Mouse (Mus musculus) Patski (cell line): ENCODE results near the gene Gal3st2. TPM values are rescaled to one million over a fixed set of nuclear protein-coding genes. Genes with fewer than 3 reads are reported as not detected.
"Not testable (repeated sequence)": the region's sequence is repeated elsewhere in the genome, so short reads cannot be mapped to it uniquely, and the experiment has no call there.

Experiments
- ATAC-seq: fragments of 100-300 bp; one replicate; pipeline ENCODE4 v1.8.0; 2021
- CTCF ChIA-PET: fragments of 350-600 bp; sonication (Branson Sonifier 250); formaldehyde crosslinking; loops from one replicate; lab custom pipeline; 2022; ENCODE audit warnings: inconsistent platforms; lab: Charles Lee
- POLR2A ChIA-PET: fragments of 350-600 bp; sonication (Branson Sonifier 250); formaldehyde crosslinking; loops from one replicate; lab custom pipeline; 2022; ENCODE audit warnings: antibody characterized with exemption, inconsistent platforms; lab: Charles Lee
- DNase-seq: peaks from one replicate; pipeline ENCODE4 v3.0.0-alpha.2; 2011; ENCODE audit warnings: low read depth, low spot score
- H3K27me3 ChIP-seq: fragments of 371-371 bp; one replicate; pipeline ENCODE4 v1.5.1; 2021
- CTCF ChIP-seq: fragments of 100-300 bp; IDR thresholded peaks from one replicate; pipeline ENCODE4 v1.5.1; 2021
- in situ Hi-C: fragments of 300-500 bp; cut with MboI; formaldehyde crosslinking; loops from 3 replicates; pipeline ENCODE4 v1.11.1; 2018; ENCODE audit warnings: low pct_unique_long_range_greater_than_20kb, mixed read lengths
- polyA plus RNA-seq: library from polyadenylated mRNA; unstranded; gene quantifications from one replicate; pipeline ENCODE4 v1.2.3, GENCODE M21; 2021

The Gal3st2 gene
- polyA plus RNA-seq = not detected

GRCm38 (mm10) chr1:93861048-93861447 lies at the start of gene Gal3st2:
Gal3st2 (plus strand) TSS chr1:93861306.
- DNase-seq, POLR2A ChIA-PET, CTCF ChIA-PET, in situ Hi-C loops, H3K27me3 ChIP-seq, ATAC-seq: not testable (repeated sequence)

- ChIA-PET POLR2A (no interaction called here), CTCF (no interaction called here)
- in situ Hi-C loops = no loop called here
- no peak for DNase-seq
- ATAC-seq = no peak
- H3K27me3 ChIP-seq = no peaks in the 10 kb centered on the region
- TF ChIP-seq CTCF = no peak
Measured at GRCm38 (mm10) chr1:93811495-93812039, 49.5 kb upstream of the Gal3st2 start.

- H3K27me3 ChIP-seq = no peaks in the 10 kb centered on the region
- DNase-seq (no peak), ATAC-seq (no peak)
- no peak for TF ChIP-seq CTCF
- in situ Hi-C loops = no loop called here
- POLR2A ChIA-PET = no interaction called here
- CTCF ChIA-PET = interaction anchor here (1.4 kb wide), 2 partner anchors 10 to 15 kb away, joined by 3 read pairs; no protein-coding TSS in a partner anchor
Measured at GRCm38 (mm10) chr1:93817823-93818532, 43.1 kb upstream of the Gal3st2 start.

GRCm38 (mm10) chr1:93818722-93819121 lies 42.4 kb upstream of the Gal3st2 start:
- POLR2A ChIA-PET = no interaction called here
- DNase-seq = no peak
- CTCF ChIA-PET = interaction anchor here (1.4 kb wide), 2 partner anchors 9 to 14 kb away, joined by 3 read pairs; no protein-coding TSS in a partner anchor
- TF ChIP-seq CTCF = no peak
- no peak for ATAC-seq
- H3K27me3 ChIP-seq = no peaks in the 10 kb centered on the region
- in situ Hi-C loops = no loop called here

DNA sequence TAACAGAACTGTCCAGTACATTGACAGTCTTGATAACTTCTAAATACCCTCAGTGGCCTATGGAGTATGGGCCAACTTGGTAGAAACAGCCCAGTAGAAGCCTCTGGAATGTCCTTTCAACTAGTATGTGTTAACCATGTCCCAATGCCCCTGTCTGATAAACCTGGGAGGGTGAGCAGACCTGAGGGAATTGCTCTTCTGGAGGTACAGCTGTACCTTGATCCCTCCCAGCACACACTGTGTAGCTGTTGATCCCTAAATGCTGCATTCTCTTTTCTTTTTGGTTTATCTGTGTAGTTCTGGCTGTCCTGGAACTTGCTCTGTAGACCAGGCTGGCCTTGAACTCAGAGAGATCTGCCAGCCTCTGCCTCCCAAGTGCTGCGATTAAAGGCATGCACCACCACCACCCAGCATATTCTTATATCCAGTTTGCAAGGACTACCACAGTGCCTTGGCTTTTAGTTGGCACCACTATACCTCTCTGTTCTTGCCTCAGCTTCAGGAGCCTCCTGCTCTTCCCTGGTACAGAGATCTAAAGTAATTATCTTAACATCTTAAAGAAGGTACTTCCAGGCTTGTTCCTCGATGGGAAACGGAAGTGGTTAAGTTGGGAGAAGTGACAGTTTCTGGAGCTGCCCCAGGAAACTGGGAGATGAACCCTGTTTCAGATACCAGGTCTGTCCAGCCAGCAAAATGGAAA lies 37.2 kb upstream of the Gal3st2 start:
- no peak for TF ChIP-seq CTCF
- POLR2A ChIA-PET = no interaction called here
- ATAC-seq = no peak
- in situ Hi-C loops = no loop called here
- H3K27me3 ChIP-seq = no peaks in the 10 kb centered on the region
- CTCF ChIA-PET = no interaction called here
- no peak for DNase-seq

GRCm38 (mm10) chr1:93824609-93825008 lies 36.5 kb upstream of the Gal3st2 start, which contains the start of gene D2hgdh:
D2hgdh (plus strand) TSS chr1:93824909.
- in situ Hi-C loops = no loop called here
- DNase-seq (no peak), ATAC-seq (no peak)
- no peak for TF ChIP-seq CTCF
- ChIA-PET POLR2A (interaction anchor here (0.6 kb wide), 1 partner anchor 10 kb away, joined by 5 read pairs; no protein-coding TSS in a partner anchor), CTCF (interaction anchor here (1.2 kb wide), 1 partner anchor 11 kb away, joined by 3 read pairs; no protein-coding TSS in a partner anchor)
- no peaks in the 10 kb centered on the region for H3K27me3 ChIP-seq

- peak; percentile 89 for ATAC-seq
- CTCF ChIA-PET = interaction anchor here (1.2 kb wide), 1 partner anchor 12 kb away, joined by 3 read pairs; no protein-coding TSS in a partner anchor
- H3K27me3 ChIP-seq = no peaks in the 10 kb centered on the region
- peak; percentile 80 for DNase-seq
- POLR2A ChIA-PET = interaction anchor here (0.6 kb wide), 1 partner anchor 10 kb away, joined by 5 read pairs; no protein-coding TSS in a partner anchor
- no peak for TF ChIP-seq CTCF
- in situ Hi-C loops = no loop called here
Measured at GRCm38 (mm10) chr1:93825105-93825674, 35.9 kb upstream of the Gal3st2 start.

DNA sequence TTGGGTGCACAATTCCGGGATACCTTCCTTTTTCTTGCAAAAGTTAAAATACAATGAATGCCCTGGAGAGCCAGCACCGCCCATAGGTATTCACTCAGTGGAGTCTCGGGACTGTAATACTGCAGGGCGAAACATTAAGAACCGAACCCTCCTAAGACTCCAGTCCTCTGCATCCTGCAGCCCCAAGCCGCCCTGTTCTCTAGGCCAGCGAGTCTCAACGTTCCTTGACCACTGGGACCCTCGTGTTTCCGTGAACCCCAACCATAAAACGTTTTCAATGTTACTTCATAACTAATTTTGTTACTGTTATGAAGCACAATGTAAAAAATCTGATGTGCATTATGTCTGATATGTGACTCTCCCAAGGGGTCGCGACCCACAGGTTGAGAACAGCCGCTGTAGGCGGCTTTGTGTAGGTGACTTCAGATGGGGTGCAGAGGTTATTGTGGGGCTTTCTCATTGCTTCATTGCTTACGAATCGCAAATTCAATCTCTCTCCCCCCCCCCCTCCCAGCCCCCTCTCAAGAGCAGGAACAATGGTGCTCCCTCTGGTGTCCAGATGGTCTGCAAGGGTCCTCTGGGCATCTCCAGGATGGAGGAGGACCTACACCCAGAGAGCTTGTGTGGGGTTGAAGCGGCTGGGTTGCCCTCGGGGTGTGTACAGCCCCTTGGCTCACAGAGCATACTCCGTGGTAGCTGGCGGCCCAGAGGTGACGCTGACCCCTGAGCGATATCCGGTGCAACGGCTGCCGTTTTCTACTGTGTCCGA lies 35.2 kb upstream of the Gal3st2 start:
- no peak for DNase-seq

DNA sequence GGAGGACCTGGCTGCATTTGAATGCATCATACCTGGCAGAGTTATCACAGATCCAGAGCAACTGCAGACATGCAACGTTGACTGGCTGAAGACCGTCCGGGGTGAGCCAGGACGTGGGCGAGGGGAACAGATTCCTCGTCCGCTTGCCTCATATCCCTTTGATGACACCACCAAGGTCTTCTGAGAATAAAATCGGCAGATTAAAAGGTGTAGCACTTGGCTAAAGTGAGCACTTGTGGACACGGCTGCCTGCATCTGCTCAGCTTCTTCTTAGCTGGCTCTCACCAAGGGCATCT lies 34.6 kb upstream of the Gal3st2 start:
- CTCF ChIA-PET = no interaction called here
- in situ Hi-C loops = no loop called here
- no peaks in the 10 kb centered on the region for H3K27me3 ChIP-seq
- POLR2A ChIA-PET = no interaction called here
- TF ChIP-seq CTCF = no peak
- ATAC-seq = no peak
- no peak for DNase-seq

More for the DNA sequence above, 35.2 kb upstream of the Gal3st2 start:
- ChIA-PET POLR2A (no interaction called here), CTCF (interaction anchor here (1.2 kb wide), 1 partner anchor 13 kb away, joined by 3 read pairs; no protein-coding TSS in a partner anchor)
- H3K27me3 ChIP-seq = no peaks in the 10 kb centered on the region
- in situ Hi-C loops = no loop called here
- no peak for ATAC-seq
- TF ChIP-seq CTCF = no peak
